Mouse (Mus musculus): ENCODE results near the gene Bend5.

Bend5 gene

GRCm38 (mm10) chr4:111414818-111415488 is at the start of gene Bend5:
Gene Bend5, plus strand, starts transcription at chr4:111415006.
- in situ Hi-C loops (cut with MboI; ENCODE audit: unreplicated experiment in 2 of 2), result no loop called here

- in situ Hi-C loops (cut with MboI; ENCODE audit: unreplicated experiment in 2 of 2), result no loop called here
These were observed 47.0 kb upstream of the Bend5 start for GRCm38 (mm10) chr4:111367771-111368170.

GRCm38 (mm10) chr4:111377159-111377558 is 37.6 kb upstream of the Bend5 start:
- in situ Hi-C loops (cut with MboI; ENCODE audit: unreplicated experiment in 2 of 2), result no loop called here

GRCm38 (mm10) chr4:111378071-111378470 is 36.7 kb upstream of the Bend5 start:
- in situ Hi-C loops (cut with MboI; ENCODE audit: unreplicated experiment in 2 of 2), result no loop called here

GRCm38 (mm10) chr4:111383101-111383500 is 31.7 kb upstream of the Bend5 start:
- in situ Hi-C loops (cut with MboI; ENCODE audit: unreplicated experiment in 2 of 2), result no loop called here

- in situ Hi-C loops (cut with MboI; ENCODE audit: unreplicated experiment in 2 of 2), result no loop called here
These were observed 24.1 kb upstream of the Bend5 start for GRCm38 (mm10) chr4:111390736-111391135.

- in situ Hi-C loops (cut with MboI; ENCODE audit: unreplicated experiment in 2 of 2), result no loop called here
These were observed 15.0 kb upstream of the Bend5 start for GRCm38 (mm10) chr4:111399784-111400183.

GRCm38 (mm10) chr4:111400676-111401075 is 14.1 kb upstream of the Bend5 start:
- in situ Hi-C loops (cut with MboI; ENCODE audit: unreplicated experiment in 2 of 2), result no loop called here

- in situ Hi-C loops (cut with MboI; ENCODE audit: unreplicated experiment in 2 of 2), result no loop called here
These were observed 11.6 kb upstream of the Bend5 start for GRCm38 (mm10) chr4:111403243-111403642.

GRCm38 (mm10) chr4:111410731-111411130 is 4.1 kb upstream of the Bend5 start:
- in situ Hi-C loops (cut with MboI; ENCODE audit: unreplicated experiment in 2 of 2), result no loop called here

GRCm38 (mm10) chr4:111414399-111414798 is 407 bp upstream of the Bend5 start:
- in situ Hi-C loops (cut with MboI; ENCODE audit: unreplicated experiment in 2 of 2), result no loop called here

GRCm38 (mm10) chr4:111416126-111416525 is 1.3 kb downstream of the Bend5 start:
- in situ Hi-C loops (cut with MboI; ENCODE audit: unreplicated experiment in 2 of 2), result no loop called here

GRCm38 (mm10) chr4:111416551-111416950 is 1.7 kb downstream of the Bend5 start:
- in situ Hi-C loops (cut with MboI; ENCODE audit: unreplicated experiment in 2 of 2), result no loop called here

- in situ Hi-C loops (cut with MboI; ENCODE audit: unreplicated experiment in 2 of 2), result no loop called here
These were observed 2.9 kb downstream of the Bend5 start for GRCm38 (mm10) chr4:111417716-111418115.

GRCm38 (mm10) chr4:111419476-111419875 is 4.7 kb downstream of the Bend5 start:
- in situ Hi-C loops (cut with MboI; ENCODE audit: unreplicated experiment in 2 of 2), result no loop called here

GRCm38 (mm10) chr4:111420031-111420430 is 5.2 kb downstream of the Bend5 start:
- in situ Hi-C loops (cut with MboI; ENCODE audit: unreplicated experiment in 2 of 2), result no loop called here

GRCm38 (mm10) chr4:111420955-111421354 is 6.1 kb downstream of the Bend5 start:
- in situ Hi-C loops (cut with MboI; ENCODE audit: unreplicated experiment in 2 of 2), result no loop called here

GRCm38 (mm10) chr4:111421785-111422184 is 7.0 kb downstream of the Bend5 start:
- in situ Hi-C loops (cut with MboI; ENCODE audit: unreplicated experiment in 2 of 2), result no loop called here

GRCm38 (mm10) chr4:111424371-111424950 is 9.7 kb downstream of the Bend5 start:
- in situ Hi-C loops (cut with MboI; ENCODE audit: unreplicated experiment in 2 of 2), result no loop called here

- in situ Hi-C loops (cut with MboI; ENCODE audit: unreplicated experiment in 2 of 2), result no loop called here
These were observed 10.4 kb downstream of the Bend5 start for GRCm38 (mm10) chr4:111425170-111425569.

- in situ Hi-C loops (cut with MboI; ENCODE audit: unreplicated experiment in 2 of 2), result no loop called here
These were observed 16.4 kb downstream of the Bend5 start for GRCm38 (mm10) chr4:111431186-111431585.

- in situ Hi-C loops (cut with MboI; ENCODE audit: unreplicated experiment in 2 of 2), result no loop called here
These were observed 17.2 kb downstream of the Bend5 start for GRCm38 (mm10) chr4:111432013-111432412.
